Mouse (Mus musculus) liver, postnatal 0 days (tissue): ENCODE data around the gene Rplp1. TPM values are rescaled to one million over a fixed set of nuclear protein-coding genes. Genes with fewer than 3 reads are reported as not detected.

Experiments used
- ATAC-seq: fragments of 200-750 bp; cut with Nextera tagmentation; 2 replicates; pipeline ENCODE4 v1.8.0; 2017; ENCODE audit warnings: mild to moderate bottlenecking, moderate library complexity
- DNase-seq: peaks from one replicate; pipeline ENCODE4 v3.0.0-alpha.2; 2016
- H3K27ac ChIP-seq: fragments of 300-500 bp; sonication (generic); 2 replicates; pipeline ENCODE4 v1.5.1; 2014; ENCODE audit warnings: antibody characterized with exemption, moderate library complexity, mild to moderate bottlenecking, low read depth
- H3K27me3 ChIP-seq: fragments of 300-500 bp; sonication (generic); 2 replicates; pipeline ENCODE4 v1.6.1; 2014; ENCODE audit warnings: low read length, control low read depth, mixed read lengths; ENCODE audit not compliant: insufficient read depth
- H3K36me3 ChIP-seq: fragments of 300-500 bp; sonication (generic); replicated peaks from 2 replicates; pipeline ENCODE4 v1.6.1; 2014; ENCODE audit warnings: mild to moderate bottlenecking, control low read depth, low read length, moderate library complexity, mixed read lengths; ENCODE audit not compliant: insufficient read depth
- H3K4me1 ChIP-seq: fragments of 300-500 bp; sonication (generic); 2 replicates; pipeline ENCODE4 v1.6.1; 2014; ENCODE audit warnings: antibody characterized with exemption, mild to moderate bottlenecking, control low read depth; ENCODE audit not compliant: insufficient read depth
- H3K4me2 ChIP-seq: fragments of 300-500 bp; sonication (generic); 2 replicates; pipeline ENCODE4 v1.6.1; 2014; ENCODE audit warnings: low read depth, mild to moderate bottlenecking, low read length, moderate library complexity, mixed read lengths
- H3K4me3 ChIP-seq: fragments of 300-500 bp; sonication (generic); 2 replicates; pipeline ENCODE4 v1.5.1; 2014; ENCODE audit warnings: low read depth, low read length
- H3K9ac ChIP-seq: fragments of 300-500 bp; sonication (generic); replicated peaks from 2 replicates; pipeline ENCODE4 v1.6.1; 2014; ENCODE audit warnings: mild to moderate bottlenecking, moderate library complexity
- H3K9me3 ChIP-seq: fragments of 300-500 bp; sonication (generic); 2 replicates; pipeline ENCODE4 v1.6.1; 2016; ENCODE audit warnings: mild to moderate bottlenecking, control low read depth, low read length, mixed read lengths
- CTCF ChIP-seq: sonication (generic); IDR thresholded peaks from 2 replicates; pipeline ENCODE4 v1.5.1; 2016; ENCODE audit warnings: antibody characterized with exemption, low read depth
- EP300 ChIP-seq: IDR thresholded peaks from 2 replicates; pipeline ENCODE4 v1.6.1; 2016; ENCODE audit warnings: antibody characterized with exemption, low read depth, mild to moderate bottlenecking
- WGBS: fragments of 180-500 bp; shearing (Covaris S2); extraction: QIAGEN DNeasy Blood & Tissue Kit; methylation state at CpG from one replicate; pipeline ENCODE4 v1.1.7; 2014; ENCODE audit not compliant: insufficient replicate concordance; 5-methylcytosine and 5-hydroxymethylcytosine counted together
- polyA plus RNA-seq: library from polyadenylated mRNA; unstranded; fragments of >200 nt; fragmentation: Nextera tagmentation; extraction: Ambion mirVana; gene quantifications from 2 replicates; pipeline ENCODE4 v1.2.1, GENCODE M21; 2015

Rplp1 gene
- polyA plus RNA-seq, 1 experiment from 2014 or later = 1,022 TPM

DNA sequence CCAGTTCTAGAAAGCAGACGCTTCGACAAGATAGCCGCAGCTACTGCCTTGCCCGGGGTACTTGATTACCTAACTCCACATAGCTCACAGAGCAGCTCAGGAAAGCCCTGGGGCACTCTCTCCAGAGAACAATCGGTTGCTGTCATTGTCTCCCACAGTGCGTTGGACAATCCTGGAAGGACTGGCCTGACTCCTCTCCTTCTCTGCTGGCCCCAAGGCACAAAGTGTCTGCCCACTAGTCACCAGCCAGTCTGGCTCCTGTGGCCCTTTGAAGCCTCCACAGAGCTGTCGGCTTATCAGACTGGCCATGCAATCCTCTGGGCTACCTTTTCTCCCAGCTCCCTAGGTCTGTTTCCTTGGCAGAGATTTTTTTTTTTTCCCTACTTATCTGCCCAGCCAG, 37.9 kb upstream of the Rplp1 start:
- Histone ChIP-seq H3K27me3 (no peaks in the 10 kb centered on the region), H3K27ac (no peak overlapping the region), H3K4me1 (peaks cover 11% of the 10 kb centered on the region), H3K9me3 (no peaks in the 10 kb centered on the region), H3K4me3 (no peak overlapping the region), H3K4me2 (no peak overlapping the region), H3K36me3 (no peaks in the 10 kb centered on the region), H3K9ac (no peak overlapping the region)
- no peak for TF ChIP-seq CTCF
- no peak for TF ChIP-seq EP300
- WGBS = 73% methylated on average over 7 of the region's 7 CpGs
- DNase-seq (no peak), ATAC-seq (no peak)

DNA sequence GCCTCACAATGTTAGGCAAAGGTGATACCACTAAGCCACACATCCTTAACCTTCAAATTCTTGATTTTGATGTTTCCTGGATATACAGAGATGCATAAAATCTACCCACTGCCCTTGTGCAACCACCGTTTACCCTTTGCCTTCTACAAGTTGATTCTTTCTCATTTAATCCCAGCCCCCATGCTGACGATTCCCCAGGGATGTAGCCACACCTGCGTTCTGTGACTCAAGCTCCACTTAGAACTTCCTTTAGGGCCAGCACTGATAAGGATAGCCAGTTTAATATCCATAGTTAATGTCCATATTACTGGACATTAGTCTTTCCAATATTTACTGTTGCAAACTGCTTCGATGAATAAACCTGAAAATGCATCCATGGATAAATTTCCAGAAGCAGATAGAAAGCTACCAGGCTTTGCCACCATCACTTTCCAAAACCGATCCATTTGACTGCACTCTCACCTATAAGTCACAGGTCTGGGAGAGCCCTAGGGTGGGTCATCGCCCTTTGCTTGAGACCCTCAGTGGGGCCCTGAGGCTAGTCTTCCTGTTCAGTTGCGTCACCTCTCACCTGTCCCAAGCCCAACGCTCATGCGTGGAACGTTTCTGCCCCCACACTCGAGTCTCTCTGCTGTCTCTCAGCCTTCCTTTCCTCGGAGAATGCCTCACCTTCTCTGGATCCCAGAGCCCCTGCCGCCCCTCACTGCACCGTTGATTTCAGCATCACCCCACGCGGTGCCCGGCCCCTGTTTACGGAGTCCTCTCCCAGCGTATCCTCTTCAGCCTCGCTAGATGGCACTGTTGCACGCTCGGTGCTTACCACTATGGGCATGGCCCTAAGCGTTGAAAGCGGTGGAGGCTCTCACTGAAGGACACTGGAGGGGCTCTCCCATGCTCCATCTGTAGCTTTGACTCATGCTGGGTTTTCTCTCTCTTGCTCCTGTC, 33.3 kb upstream of the Rplp1 start:
- Histone ChIP-seq H3K9me3 (no peaks in the 10 kb centered on the region), H3K4me3 (peak overlapping the region; percentile 97), H3K36me3 (peaks cover 8% of the 10 kb centered on the region; the same call in 1 of the 2 replicates), H3K4me2 (peak overlapping the region; percentile 99), H3K9ac (peak overlapping the region; percentile 44; the same call in 1 of the 2 replicates), H3K4me1 (peaks cover 13% of the 10 kb centered on the region), H3K27me3 (no peaks in the 10 kb centered on the region), H3K27ac (no peak overlapping the region)
- WGBS = 7% methylated on average over 24 of the region's 24 CpGs
- TF ChIP-seq EP300 = no peak
- TF ChIP-seq CTCF = peak; percentile 99
- peak; percentile 82 for DNase-seq
- peak; percentile 67 for ATAC-seq

DNA sequence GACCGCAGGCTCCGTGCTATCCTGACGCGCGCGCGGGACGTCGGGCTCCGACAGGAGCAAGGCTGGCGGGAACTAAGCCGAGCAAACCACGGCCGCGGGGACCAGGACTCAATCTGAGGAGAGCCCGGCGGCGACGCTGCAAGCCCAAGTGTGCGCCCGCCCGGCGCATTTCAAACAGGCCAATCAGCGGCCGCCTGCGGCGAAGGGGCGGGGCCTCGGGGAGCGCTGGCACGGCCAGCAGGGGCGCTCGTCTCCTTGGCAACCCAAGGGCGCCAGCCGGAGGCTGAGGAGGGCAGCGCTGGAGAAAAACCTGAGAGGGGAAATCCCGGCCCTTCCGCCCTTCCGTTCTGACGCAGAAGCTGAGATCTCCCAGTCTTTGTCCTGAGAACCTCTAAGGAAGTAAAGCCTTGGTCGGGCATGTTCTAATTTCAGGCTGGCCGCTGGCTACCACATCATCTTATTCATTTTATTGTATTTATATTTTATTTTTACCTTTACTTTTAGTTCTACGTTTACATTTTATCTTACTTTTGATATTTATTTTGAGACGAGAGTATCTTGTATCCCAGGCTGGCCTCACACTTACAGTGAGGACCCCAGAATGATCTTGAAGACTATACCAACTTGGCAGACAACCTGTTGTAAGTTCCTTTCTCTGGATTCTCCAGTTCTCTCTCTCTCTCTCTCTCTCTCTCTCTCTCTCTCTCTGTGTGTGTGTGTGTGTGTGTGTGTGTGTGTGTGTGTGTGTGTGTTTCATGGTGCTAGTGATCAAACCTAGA, 32.5 kb upstream of the Rplp1 start, which contains the start of gene Kif23:
Gene Kif23 (minus strand): TSS at position 152 of the 779 bp plus-strand sequence.
- Histone ChIP-seq H3K36me3 (peaks cover 12% of the 10 kb centered on the region; the same call in 1 of the 2 replicates), H3K27ac (peak within 1 kb of the TSS; percentile 82)

DNA sequence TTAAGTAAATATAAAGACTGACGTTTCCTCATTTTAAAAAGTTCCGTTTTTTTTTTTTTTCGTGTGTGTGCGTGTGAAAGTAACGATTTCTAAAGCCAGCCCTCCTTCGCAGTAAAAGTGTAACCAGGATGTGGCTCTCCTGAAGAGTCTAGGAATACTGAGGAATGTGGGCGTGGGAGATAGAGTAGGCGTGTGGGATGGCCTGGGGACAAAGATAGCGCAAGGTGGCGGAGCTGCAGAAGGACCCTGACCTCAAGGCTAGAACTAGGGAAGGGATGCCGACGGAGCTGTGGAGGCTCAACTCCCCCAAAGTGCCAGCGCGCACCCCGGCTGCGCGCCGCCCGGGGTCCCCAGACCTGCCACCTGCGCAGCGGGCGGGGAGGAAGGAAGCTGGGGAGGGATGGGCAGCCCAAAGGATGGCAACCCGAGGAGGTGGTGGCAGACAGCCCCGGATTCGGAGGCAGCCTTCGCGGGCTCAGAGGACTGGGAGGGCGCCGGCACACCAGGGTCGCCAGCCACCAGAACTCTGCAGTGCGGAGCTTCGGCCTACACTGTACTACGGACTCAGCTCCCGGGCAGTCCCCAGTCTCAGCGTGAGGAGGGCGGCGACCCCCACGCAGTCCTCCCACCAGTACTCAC, 31.8 kb upstream of the Rplp1 start:
- H3K36me3 ChIP-seq = peaks cover 12% of the 10 kb centered on the region; the same call in 1 of the 2 replicates
- peak overlapping the region; percentile 88 for H3K9ac ChIP-seq
- H3K27ac ChIP-seq = peak overlapping the region; percentile 82
- ATAC-seq = peak; percentile 57
- TF ChIP-seq CTCF (no peak), EP300 (0 out of 2 replicates have a peak, but pooled peaks have one; percentile 47)
- H3K4me3 ChIP-seq = peak overlapping the region; percentile 97
- H3K4me2 ChIP-seq = peak overlapping the region; percentile 99
- peak; percentile 53 for DNase-seq
- peaks cover 13% of the 10 kb centered on the region for H3K4me1 ChIP-seq
- no peaks in the 10 kb centered on the region for H3K27me3 ChIP-seq
- no peaks in the 10 kb centered on the region for H3K9me3 ChIP-seq
- WGBS = under 1% methylated on average over 36 of the region's 38 CpGs

More for the DNA sequence above, 32.5 kb upstream of the Rplp1 start, which contains the start of gene Kif23:
- peaks cover 13% of the 10 kb centered on the region for H3K4me1 ChIP-seq
- peak within 1 kb of the TSS; percentile 97 for H3K4me3 ChIP-seq
- DNase-seq (peak; percentile 98), ATAC-seq (peak; percentile 95)
- no peaks in the 10 kb centered on the region for H3K27me3 ChIP-seq
- H3K4me2 ChIP-seq = peak within 1 kb of the TSS; percentile 99
- under 1% methylated on average over 44 of the region's 44 CpGs for WGBS
- H3K9ac ChIP-seq = peak within 1 kb of the TSS; percentile 88
- H3K9me3 ChIP-seq = no peaks in the 10 kb centered on the region
- TF ChIP-seq CTCF (peak; percentile 94), EP300 (no peak)

DNA sequence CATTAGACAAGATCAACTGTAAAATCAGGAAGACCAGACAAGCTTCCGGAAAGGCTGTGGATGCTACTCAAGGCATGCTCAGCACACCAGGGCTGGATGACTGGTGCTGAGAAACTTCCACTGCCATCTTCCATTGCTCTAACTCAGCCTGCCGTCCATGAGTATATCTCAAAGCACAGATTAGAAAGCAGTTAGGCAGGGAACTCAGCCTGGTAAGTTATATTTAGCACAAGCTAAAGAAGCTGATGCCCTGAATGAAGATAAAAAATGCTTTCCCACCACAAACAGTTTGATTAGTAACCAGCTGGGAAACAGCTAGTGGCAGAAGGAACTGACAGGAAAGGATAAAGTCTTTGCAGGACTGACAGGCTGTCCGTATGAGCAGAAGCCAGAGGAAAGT, 26.7 kb upstream of the Rplp1 start:
- Histone ChIP-seq H3K36me3 (peaks cover 51% of the 10 kb centered on the region), H3K27ac (no peak overlapping the region), H3K4me3 (no peak overlapping the region), H3K4me1 (0 out of 2 replicates have a peak, but pooled peaks cover 3% of the 10 kb centered on the region), H3K9me3 (no peaks in the 10 kb centered on the region), H3K4me2 (no peak overlapping the region), H3K9ac (no peak overlapping the region), H3K27me3 (no peaks in the 10 kb centered on the region)
- no peak for DNase-seq
- TF ChIP-seq EP300 = peak; percentile 35; the same call in 1 of the 2 replicates
- TF ChIP-seq CTCF = no peak
- WGBS = 61% methylated on average over 3 of the region's 3 CpGs
- no peak for ATAC-seq
